Mouse (Mus musculus) intestine, embryonic 14.5 days (tissue): ENCODE measurements at regions not wholly inside any gene's neighbourhood (a gene's known extent, or its start where the extent isn't known, plus 50 kb on each side); places are given as distances from the start of the nearest gene placed in this dataset.
A peak's percentile ranks its signal among the peaks of the same experiment; 100 is the strongest.
"Not testable (repeated sequence)": the region's sequence is repeated elsewhere in the genome, so short reads cannot be mapped to it uniquely, and the experiment has no call there.

ENCODE experiments used
- ATAC-seq: fragments of 200-750 bp; cut with Nextera tagmentation; replicated peaks from 2 replicates; pipeline ENCODE4 v1.8.0; 2017; ENCODE audit warnings: low read depth, moderate number of reproducible peaks, moderate TSS enrichment, moderate library complexity; ENCODE audit not compliant: low FRiP score, low TSS enrichment
- DNase-seq: peaks from one replicate; pipeline ENCODE4 v3.0.0-alpha.2; 2018; ENCODE audit warnings: low spot score
- H3K27ac ChIP-seq: fragments of 300-500 bp; sonication (generic); 2 replicates; pipeline ENCODE4 v1.5.1; 2014; ENCODE audit warnings: low read depth, mild to moderate bottlenecking, control low read depth
- H3K27me3 ChIP-seq: fragments of 300-500 bp; sonication (generic); replicated peaks from 2 replicates; pipeline ENCODE4 v1.6.1; 2014; ENCODE audit warnings: low read length, control low read depth; ENCODE audit not compliant: control insufficient read depth, insufficient read depth
- H3K36me3 ChIP-seq: fragments of 300-500 bp; sonication (generic); 2 replicates; pipeline ENCODE4 v1.6.1; 2014; ENCODE audit warnings: low read length, control low read depth; ENCODE audit not compliant: control insufficient read depth, insufficient read depth
- H3K4me1 ChIP-seq: fragments of 300-500 bp; sonication (generic); replicated peaks from 2 replicates; pipeline ENCODE4 v1.6.1; 2014; ENCODE audit warnings: low read length, control low read depth, mixed read lengths; ENCODE audit not compliant: control insufficient read depth, insufficient read depth
- H3K4me2 ChIP-seq: fragments of 300-500 bp; sonication (generic); 2 replicates; pipeline ENCODE4 v1.6.1; 2014; ENCODE audit warnings: low read length
- H3K4me3 ChIP-seq: fragments of 300-500 bp; sonication (generic); 2 replicates; pipeline ENCODE4 v1.5.1; 2014; ENCODE audit warnings: low read depth, low read length, control low read depth, mixed read lengths
- H3K9ac ChIP-seq: fragments of 300-500 bp; sonication (generic); 2 replicates; pipeline ENCODE4 v1.6.1; 2014; ENCODE audit warnings: mild to moderate bottlenecking, low read length
- H3K9me3 ChIP-seq: fragments of 300-500 bp; sonication (generic); 2 replicates; pipeline ENCODE4 v1.6.1; 2016; ENCODE audit warnings: low read length, control low read depth; ENCODE audit not compliant: control insufficient read depth
- WGBS: fragments of 180-500 bp; shearing (Covaris S2); extraction: QIAGEN DNeasy Blood & Tissue Kit; methylation state at CpG from one replicate; pipeline ENCODE4 v1.1.7; 2014; 5-methylcytosine and 5-hydroxymethylcytosine counted together

DNA sequence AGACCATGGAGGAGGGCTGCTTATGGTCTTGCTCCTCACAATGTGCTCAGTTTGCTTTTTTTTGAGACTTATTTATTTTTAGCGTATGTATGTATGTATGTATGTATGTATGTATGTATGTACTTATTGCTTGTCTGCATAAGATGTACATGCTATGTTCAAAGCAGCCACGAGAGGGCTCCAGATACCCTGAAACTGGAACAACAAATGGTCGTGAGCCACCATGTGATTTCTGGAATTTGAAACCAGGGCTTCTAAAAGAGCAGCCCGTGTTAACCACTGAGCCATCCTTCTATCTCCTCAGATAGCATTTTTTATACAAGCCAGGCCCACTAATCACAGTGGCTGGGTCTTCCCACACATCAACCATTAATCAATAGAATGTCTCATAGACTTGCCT is 611.2 kb downstream of the 5730507C01Rik start:
- no peaks in the 10 kb centered on the region for H3K27me3 ChIP-seq
- no peak overlapping the region for H3K9ac ChIP-seq
- H3K4me2 ChIP-seq = no peak overlapping the region
- ATAC-seq (no peak), DNase-seq (no peak)
- H3K9me3 ChIP-seq = 0 out of 2 replicates have a peak, but pooled peaks cover 11% of the 10 kb centered on the region
- 72% methylated on average over 4 of the region's 4 CpGs for WGBS
- H3K4me3 ChIP-seq = no peak overlapping the region
- H3K4me1 ChIP-seq = no peaks in the 10 kb centered on the region
- no peak overlapping the region for H3K27ac ChIP-seq
- no peaks in the 10 kb centered on the region for H3K36me3 ChIP-seq

DNA sequence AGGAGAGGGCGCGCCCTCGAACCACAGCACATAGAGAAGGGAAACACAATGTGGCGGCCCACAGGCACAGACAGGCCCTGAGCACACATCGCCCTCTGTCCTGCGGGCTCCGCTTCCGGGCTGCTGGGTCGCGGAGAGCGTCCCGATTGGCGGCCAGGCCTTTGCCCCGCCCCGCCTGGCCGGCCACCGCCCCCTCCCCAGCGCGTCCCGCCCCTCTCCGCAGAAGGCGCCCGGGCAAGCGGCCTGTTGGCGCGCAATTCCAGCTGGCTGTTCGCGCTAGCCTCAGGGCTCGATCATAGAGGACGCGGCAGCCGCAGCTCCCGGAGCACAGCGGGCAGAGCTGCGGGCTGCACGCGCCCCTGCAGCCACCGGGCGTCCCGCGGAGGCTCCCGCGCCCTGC is 661.3 kb downstream of the 5730507C01Rik start:
- no peak overlapping the region for H3K4me2 ChIP-seq
- no peak for ATAC-seq
- no peak overlapping the region for H3K27ac ChIP-seq
- no peaks in the 10 kb centered on the region for H3K36me3 ChIP-seq
- no peaks in the 10 kb centered on the region for H3K27me3 ChIP-seq
- no peak overlapping the region for H3K4me3 ChIP-seq
- no peak for DNase-seq
- H3K9ac ChIP-seq = no peak overlapping the region
- no peaks in the 10 kb centered on the region for H3K4me1 ChIP-seq
- 14% methylated on average over 32 of the region's 43 CpGs for WGBS
- H3K9me3 ChIP-seq = no peaks in the 10 kb centered on the region

DNA sequence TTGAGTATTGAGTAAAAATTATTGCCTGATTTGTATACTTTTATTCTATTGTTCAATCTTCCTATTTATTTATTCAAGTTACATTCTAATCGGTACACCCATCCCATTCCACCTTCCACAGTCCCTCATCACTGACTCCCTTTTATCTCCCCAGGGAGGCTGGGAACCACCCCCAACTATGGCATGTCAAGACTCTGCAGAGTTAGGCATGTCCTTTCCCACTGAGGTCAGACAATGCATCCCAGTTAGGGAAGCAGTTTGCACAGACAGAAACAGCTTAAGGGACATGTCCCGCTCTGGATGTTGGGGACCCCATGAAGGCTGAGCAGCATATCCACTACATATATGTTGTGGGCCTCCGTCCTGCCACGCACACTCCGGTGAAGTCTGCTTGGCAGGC is 678.1 kb downstream of the 5730507C01Rik start:
- ATAC-seq = no peak
- no peaks in the 10 kb centered on the region for H3K4me1 ChIP-seq
- no peak overlapping the region for H3K4me3 ChIP-seq
- H3K27me3 ChIP-seq = no peaks in the 10 kb centered on the region
- no peak for DNase-seq
- H3K9ac ChIP-seq = no peak overlapping the region
- H3K27ac ChIP-seq = no peak overlapping the region
- peaks cover 3% of the 10 kb centered on the region; the same call in 1 of the 2 replicates for H3K9me3 ChIP-seq
- H3K36me3 ChIP-seq = no peaks in the 10 kb centered on the region
- H3K4me2 ChIP-seq = no peak overlapping the region
- WGBS = 91% methylated on average over 5 of the region's 5 CpGs

DNA sequence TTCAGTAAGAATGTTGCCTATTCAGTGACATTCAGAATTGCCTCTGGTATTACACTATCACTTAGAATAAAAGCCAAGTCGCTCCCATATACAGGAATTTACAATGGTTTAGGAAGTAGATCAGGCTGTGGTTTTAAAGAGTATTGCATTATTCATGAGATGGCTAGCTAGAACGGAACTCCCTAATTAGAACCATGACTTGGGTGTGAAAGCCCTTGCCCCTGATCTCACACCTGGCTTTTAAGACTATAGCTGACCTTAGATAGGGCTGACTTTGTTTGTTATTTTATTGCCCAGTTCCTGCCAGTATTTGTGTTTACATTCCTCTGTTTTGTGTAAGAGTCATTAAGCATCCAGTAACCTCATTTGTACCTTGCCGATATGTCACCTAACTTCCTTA is 678.7 kb downstream of the 5730507C01Rik start:
- not testable (repeated sequence) for H3K9ac ChIP-seq, H3K9me3 ChIP-seq
- 81% methylated on average over 3 of the region's 3 CpGs for WGBS

DNA sequence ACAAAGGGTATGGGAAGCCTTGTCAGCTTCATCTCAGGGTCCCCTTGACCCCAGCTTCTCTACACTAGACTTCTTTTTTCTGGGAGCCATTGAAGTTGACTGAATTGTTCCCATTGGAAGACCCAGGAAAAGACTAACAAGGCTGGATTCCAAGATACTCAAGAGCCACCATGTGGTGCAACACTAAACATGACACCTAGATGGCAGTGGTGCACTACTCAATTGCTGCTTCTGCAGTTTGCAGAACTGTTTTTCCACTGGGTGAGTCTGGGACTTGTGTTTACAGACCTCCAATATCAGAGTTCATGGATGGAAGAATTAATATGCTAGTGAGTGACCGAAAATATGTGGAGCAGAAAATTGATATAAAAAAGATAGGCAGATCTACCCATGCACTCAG is 709.7 kb downstream of the 5730507C01Rik start:
- DNase-seq, H3K27me3 ChIP-seq, H3K4me2 ChIP-seq, H3K4me3 ChIP-seq, H3K36me3 ChIP-seq, H3K9ac ChIP-seq, ATAC-seq, H3K4me1 ChIP-seq, H3K27ac ChIP-seq, H3K9me3 ChIP-seq: not testable (repeated sequence)
- 83% methylated on average over 1 of the region's 1 CpGs for WGBS

More for the DNA sequence above, 678.7 kb downstream of the 5730507C01Rik start:
- not testable (repeated sequence) for ATAC-seq, H3K4me3 ChIP-seq, H3K27me3 ChIP-seq, DNase-seq, H3K4me2 ChIP-seq, H3K4me1 ChIP-seq, H3K36me3 ChIP-seq, H3K27ac ChIP-seq

DNA sequence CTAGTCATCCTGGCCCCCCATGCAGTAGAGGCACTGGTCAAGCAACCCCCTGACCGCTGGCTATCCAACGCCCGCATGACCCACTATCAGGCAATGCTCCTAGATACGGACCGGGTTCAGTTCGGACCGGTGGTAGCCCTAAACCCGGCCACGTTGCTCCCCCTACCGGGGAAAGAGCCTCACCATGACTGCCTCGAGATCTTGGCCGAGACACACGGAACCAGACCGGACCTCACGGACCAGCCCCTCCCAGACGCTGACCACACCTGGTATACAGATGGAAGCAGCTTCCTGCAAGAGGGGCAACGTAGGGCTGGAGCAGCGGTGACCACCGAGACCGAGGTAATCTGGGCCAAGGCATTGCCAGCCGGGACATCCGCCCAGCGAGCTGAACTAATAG is 707.6 kb upstream of the Gm21863 start:
- not testable (repeated sequence) for H3K27ac ChIP-seq, DNase-seq, H3K4me1 ChIP-seq, H3K4me2 ChIP-seq, H3K27me3 ChIP-seq, H3K36me3 ChIP-seq, H3K9me3 ChIP-seq, H3K4me3 ChIP-seq, ATAC-seq, H3K9ac ChIP-seq
- 92% methylated on average over 20 of the region's 23 CpGs for WGBS

DNA sequence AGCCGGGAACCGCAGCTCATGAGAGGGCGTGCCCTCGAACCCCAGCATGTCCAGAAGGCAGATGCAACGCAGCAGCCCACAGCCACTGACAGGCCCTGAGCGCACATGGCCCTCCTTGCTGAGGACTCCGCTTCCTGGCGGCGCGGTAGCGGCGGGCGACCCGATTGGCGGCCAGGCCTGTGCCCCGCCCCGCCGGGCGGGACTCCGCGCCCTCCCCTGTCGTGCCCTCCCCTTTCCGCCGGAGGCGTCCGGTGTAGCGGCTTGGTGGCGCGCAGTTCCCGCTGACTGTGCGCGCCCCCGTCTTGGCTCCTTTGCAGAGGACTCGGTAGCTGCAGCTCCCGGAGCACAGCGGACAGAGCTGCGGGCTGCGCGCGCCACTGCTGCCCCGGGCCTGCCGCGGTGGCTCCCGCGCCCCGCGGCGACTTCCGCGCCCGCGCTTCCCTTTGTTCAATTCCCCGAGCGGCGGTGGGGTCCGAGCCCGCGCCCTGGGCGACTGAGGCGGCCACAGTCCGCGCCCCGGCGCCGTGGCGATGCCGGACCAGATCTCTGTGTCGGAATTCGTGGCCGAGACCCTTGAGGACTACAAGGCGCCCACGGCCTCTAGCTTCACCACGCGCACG is 665.9 kb upstream of the Gm21863 start:
- H3K9me3 ChIP-seq, H3K27me3 ChIP-seq, H3K4me1 ChIP-seq, H3K36me3 ChIP-seq, H3K27ac ChIP-seq: not testable (repeated sequence)
- Histone ChIP-seq H3K4me3 (peak overlapping the region; percentile 36), H3K9ac (peak overlapping the region; percentile 39), H3K4me2 (peak overlapping the region; percentile 28)
- ATAC-seq (peak; percentile 91), DNase-seq (peak; percentile 79)
- 7% methylated on average over 53 of the region's 75 CpGs for WGBS

DNA sequence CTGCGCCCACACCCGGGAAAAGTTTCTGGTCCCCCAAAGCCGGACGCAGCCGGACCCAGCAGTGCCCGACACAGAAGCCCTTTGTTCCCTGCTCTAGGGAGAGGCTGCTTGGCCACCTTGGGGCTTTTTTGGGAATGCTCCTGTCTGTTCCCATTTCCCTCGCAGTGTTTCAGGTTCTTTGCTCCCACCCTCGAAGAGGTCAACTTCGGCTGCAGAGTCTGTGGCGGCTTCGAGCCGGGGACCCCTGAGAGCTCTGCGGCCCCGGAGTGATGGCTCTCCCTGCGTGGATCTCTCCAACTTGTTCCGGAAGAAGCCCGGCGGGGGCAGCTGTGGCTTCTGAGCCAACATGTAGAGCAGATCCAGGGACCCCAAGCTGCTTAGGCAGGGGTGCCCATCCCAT is 665.3 kb upstream of the Gm21863 start:
- peak overlapping the region; percentile 28 for H3K4me2 ChIP-seq
- not testable (repeated sequence) for H3K36me3 ChIP-seq, ATAC-seq, H3K27me3 ChIP-seq, H3K9me3 ChIP-seq, H3K4me1 ChIP-seq, H3K27ac ChIP-seq
- DNase-seq = peak; percentile 61
- H3K9ac ChIP-seq = peak overlapping the region; percentile 39
- H3K4me3 ChIP-seq = peak overlapping the region; percentile 36
- 39% methylated on average over 18 of the region's 18 CpGs for WGBS

DNA sequence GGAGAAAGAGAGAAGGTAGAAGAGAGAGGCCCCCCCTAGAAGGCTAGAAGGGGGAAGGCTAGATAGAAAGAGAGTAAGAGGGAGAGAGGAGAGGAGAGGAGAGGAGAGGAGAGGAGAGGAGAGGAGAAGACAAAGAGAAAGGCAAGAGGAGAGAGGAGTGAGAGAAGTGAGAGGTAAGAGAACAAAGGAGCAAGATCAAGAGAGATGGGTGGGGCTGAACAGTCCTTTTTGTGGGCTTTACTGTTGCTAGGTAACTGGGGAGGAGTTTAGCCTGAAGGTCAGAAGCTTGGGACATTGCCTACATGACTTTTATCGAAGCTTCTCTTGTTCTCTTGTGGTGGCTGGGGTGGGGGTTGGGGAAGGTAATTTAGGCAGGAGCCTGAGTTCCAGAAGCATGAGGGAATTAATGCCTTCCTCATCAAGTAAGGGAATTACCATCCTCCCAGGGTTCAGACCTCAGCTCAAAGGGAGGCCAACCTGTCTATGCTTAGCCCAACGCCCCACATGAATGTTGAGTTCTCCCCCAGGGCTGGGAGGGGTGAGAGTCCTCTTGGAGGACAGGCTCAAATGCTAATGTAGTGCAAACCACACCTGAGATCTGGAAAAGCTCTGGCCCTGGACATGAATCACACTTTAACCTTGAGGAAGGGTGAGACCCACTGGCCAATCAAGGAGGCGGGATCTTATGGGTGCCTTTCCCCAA is 662.1 kb upstream of the Gm21863 start:
- not testable (repeated sequence) for H3K4me1 ChIP-seq, DNase-seq, H3K4me2 ChIP-seq, H3K27ac ChIP-seq, H3K36me3 ChIP-seq, H3K9me3 ChIP-seq, ATAC-seq, H3K4me3 ChIP-seq, H3K9ac ChIP-seq, H3K27me3 ChIP-seq
- WGBS = 93% methylated on average over 2 of the region's 3 CpGs
